Mouse (Mus musculus): Measurements from ENCODE around the gene Cenps. TPM values are rescaled to one million over a fixed set of nuclear protein-coding genes. Genes with fewer than 3 reads are reported as not detected.
A peak's percentile ranks its signal among the peaks of the same experiment; 100 is the strongest.

The Cenps gene
- 37.0 and 37.1 TPM in 2 replicates for polyA plus RNA-seq (2014; fragmentation: Nextera tagmentation; extraction: Ambion mirVana)

DNA sequence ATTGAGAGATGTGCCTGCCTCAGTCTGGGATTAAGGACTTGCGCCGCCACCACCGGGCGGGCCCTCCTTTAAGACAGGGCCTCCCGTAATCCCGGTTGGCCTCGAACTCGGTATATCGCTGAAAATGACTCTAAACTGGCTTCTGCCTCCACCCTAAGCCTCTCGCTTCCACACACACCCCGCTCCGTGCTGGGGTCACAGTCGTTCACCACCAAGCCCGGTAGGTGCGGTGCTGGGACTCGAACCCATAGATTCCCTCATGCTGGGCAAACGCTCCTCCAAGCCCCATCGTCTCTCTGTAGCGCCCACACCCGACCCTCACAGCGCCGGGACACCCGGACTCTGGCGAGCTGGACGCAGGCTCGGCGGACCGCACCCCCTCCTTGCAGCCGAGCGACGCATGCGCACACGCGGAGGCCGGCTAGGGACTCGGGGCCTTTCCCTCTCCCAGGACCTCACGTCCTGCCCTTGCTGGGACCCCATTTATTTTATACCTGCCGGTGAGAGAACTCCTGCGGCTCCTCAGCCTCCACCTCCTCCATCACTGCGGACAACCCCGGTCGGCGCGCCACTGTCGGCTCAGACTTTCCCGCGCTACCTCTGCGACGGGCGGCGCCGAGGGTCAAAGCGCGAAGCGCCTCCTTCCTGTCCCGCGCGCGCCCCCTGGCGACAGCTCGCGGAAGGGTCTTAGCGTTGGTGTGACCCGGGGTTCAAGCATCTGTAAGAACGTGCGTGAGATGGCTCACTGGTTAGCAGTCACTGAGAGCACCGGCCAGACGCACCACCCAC, at the start of gene Cenps:
Cenps (minus strand) TSS at position 648 of the 789 bp plus-strand sequence.
- Histone ChIP-seq H3K36me3 (ENCODE audit: control insufficient read depth, insufficient read depth, low read length) (no peaks in the 10 kb centered on the region), H3K27ac (ENCODE audit: low read depth, low read length) (peak within 1 kb of the TSS; percentile 81), H3K4me1 (replicated peaks; ENCODE audit: control insufficient read depth, insufficient read depth, low read length) (peaks cover 11% of the 10 kb centered on the region), H3K4me3 (ENCODE audit: low read depth, low read length) (peak within 1 kb of the TSS; percentile 55), H3K27me3 (replicated peaks; ENCODE audit: control insufficient read depth, insufficient read depth, low read length) (no peaks in the 10 kb centered on the region), H3K4me2 (peak within 1 kb of the TSS; percentile 73), H3K9me3 (ENCODE audit: control insufficient read depth, low read length) (no peaks in the 10 kb centered on the region), H3K9ac (ENCODE audit: low read depth, low read length) (peak within 1 kb of the TSS; percentile 75)
- peak; percentile 87 for ATAC-seq (replicated peaks; ENCODE audit: low FRiP score)
- DNase-seq (ENCODE audit: low spot score): peak; percentile 97
- under 1% methylated on average over 68 of the region's 68 CpGs for WGBS

DNA sequence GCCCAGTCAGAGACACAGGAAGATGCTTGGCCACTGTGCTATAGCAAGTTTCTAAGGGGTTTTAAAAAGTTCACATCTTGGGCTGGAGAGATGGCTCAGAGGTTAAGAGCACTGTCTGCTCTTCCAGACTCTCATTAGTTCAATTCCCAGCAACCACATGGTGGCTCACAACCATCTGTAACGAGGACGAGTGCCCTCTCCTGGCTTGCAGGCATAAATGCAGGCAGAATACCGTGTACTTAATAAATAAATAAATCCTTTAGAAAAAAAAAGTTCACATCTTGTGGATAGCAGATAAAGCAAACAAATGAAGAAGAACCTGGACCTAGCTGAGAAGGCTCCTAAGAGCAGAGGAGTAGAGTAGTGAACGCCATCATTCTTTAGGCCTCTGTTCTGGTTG, 45.3 kb upstream of the Cenps start:
- ATAC-seq (replicated peaks; ENCODE audit: low FRiP score) (no peak), DNase-seq (ENCODE audit: low spot score) (no peak)
- WGBS: 50% methylated on average over 4 of the region's 4 CpGs
- Histone ChIP-seq H3K4me2 (no peak overlapping the region), H3K36me3 (ENCODE audit: control insufficient read depth, insufficient read depth, low read length) (peaks cover 16% of the 10 kb centered on the region; the same call in 1 of the 2 replicates), H3K9me3 (ENCODE audit: control insufficient read depth, low read length) (no peaks in the 10 kb centered on the region), H3K9ac (ENCODE audit: low read depth, low read length) (no peak overlapping the region), H3K4me3 (ENCODE audit: low read depth, low read length) (no peak overlapping the region), H3K27me3 (replicated peaks; ENCODE audit: control insufficient read depth, insufficient read depth, low read length) (no peaks in the 10 kb centered on the region), H3K4me1 (replicated peaks; ENCODE audit: control insufficient read depth, insufficient read depth, low read length) (peaks cover 3% of the 10 kb centered on the region; the same call in 1 of the 2 replicates), H3K27ac (ENCODE audit: low read depth, low read length) (no peak overlapping the region)

DNA sequence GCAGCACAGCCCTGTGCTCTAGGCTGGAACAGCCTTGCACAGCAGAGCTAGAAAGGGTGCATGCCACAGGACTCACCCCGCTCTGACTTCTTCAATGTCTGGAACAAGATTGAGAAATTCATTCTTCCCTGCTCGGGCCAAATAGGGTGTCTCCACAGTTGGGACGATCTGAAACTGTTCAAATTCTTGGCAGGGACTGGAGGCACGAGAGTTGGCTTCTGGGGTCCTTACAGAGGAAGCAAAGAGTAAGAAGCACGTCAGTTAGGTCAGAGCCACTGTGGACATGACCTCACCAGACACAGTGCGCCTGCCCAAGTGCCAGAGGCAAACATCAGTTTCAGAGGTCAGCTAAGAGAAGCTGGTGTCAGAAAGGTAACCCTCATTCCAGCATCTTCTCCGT, 44.8 kb upstream of the Cenps start:
- 80% methylated on average over 7 of the region's 7 CpGs for WGBS
- Histone ChIP-seq H3K9ac (ENCODE audit: low read depth, low read length) (no peak overlapping the region), H3K4me2 (no peak overlapping the region), H3K4me3 (ENCODE audit: low read depth, low read length) (no peak overlapping the region), H3K9me3 (ENCODE audit: control insufficient read depth, low read length) (no peaks in the 10 kb centered on the region), H3K27me3 (replicated peaks; ENCODE audit: control insufficient read depth, insufficient read depth, low read length) (no peaks in the 10 kb centered on the region), H3K27ac (ENCODE audit: low read depth, low read length) (no peak overlapping the region), H3K4me1 (replicated peaks; ENCODE audit: control insufficient read depth, insufficient read depth, low read length) (peaks cover 3% of the 10 kb centered on the region; the same call in 1 of the 2 replicates), H3K36me3 (ENCODE audit: control insufficient read depth, insufficient read depth, low read length) (peaks cover 16% of the 10 kb centered on the region; the same call in 1 of the 2 replicates)
- ATAC-seq (replicated peaks; ENCODE audit: low FRiP score) (no peak), DNase-seq (ENCODE audit: low spot score) (no peak)

DNA sequence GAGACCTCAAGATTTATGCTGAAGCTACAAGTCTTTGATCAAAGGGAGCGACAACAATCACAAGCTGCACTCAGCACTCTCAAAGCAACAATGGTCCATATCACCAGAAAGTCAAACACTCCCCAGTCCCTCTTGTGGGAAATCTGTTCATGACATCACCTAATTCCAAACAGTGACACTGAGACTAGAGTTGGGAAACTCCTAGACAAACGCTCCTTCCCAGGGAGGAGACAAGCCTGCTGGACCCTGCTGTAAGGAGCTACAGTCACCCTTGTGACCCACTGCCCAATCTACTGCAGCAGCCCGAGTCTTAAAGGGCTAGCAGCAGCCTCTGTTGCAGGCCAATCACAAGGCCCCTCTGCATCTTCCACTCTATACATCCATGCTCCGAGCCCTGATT, 42.1 kb upstream of the Cenps start:
- no peak overlapping the region for H3K4me3 ChIP-seq (ENCODE audit: low read depth, low read length)
- H3K27ac ChIP-seq (ENCODE audit: low read depth, low read length): no peak overlapping the region
- H3K9me3 ChIP-seq (ENCODE audit: control insufficient read depth, low read length): no peaks in the 10 kb centered on the region
- peaks cover 3% of the 10 kb centered on the region; the same call in 1 of the 2 replicates for H3K4me1 ChIP-seq (replicated peaks; ENCODE audit: control insufficient read depth, insufficient read depth, low read length)
- no peak overlapping the region for H3K9ac ChIP-seq (ENCODE audit: low read depth, low read length)
- ATAC-seq (replicated peaks; ENCODE audit: low FRiP score) (no peak), DNase-seq (ENCODE audit: low spot score) (no peak)
- peaks cover 13% of the 10 kb centered on the region; the same call in 1 of the 2 replicates for H3K36me3 ChIP-seq (ENCODE audit: control insufficient read depth, insufficient read depth, low read length)
- no peaks in the 10 kb centered on the region for H3K27me3 ChIP-seq (replicated peaks; ENCODE audit: control insufficient read depth, insufficient read depth, low read length)
- 67% methylated on average over 4 of the region's 4 CpGs for WGBS
- no peak overlapping the region for H3K4me2 ChIP-seq

DNA sequence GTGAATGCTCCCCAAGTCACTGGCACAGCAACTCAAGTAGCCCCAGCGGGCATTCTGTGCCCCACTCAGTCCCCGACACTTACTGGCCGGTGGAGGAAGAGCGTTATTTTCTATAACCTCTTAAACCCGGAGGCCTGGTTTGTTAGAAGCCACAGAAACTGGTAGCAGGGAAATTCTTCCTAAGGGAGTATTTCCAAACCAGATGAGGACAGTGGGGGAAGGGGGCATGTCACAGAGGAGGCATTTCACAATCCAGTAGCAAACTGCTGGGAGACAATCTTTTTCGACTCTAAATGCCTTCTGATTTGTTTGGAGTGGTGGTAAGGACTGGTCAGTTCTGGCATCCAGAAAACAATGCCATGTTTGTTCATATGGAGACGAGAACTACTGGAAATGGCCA, 41.7 kb upstream of the Cenps start:
- DNase-seq (ENCODE audit: low spot score): no peak
- H3K4me2 ChIP-seq: no peak overlapping the region
- no peaks in the 10 kb centered on the region for H3K9me3 ChIP-seq (ENCODE audit: control insufficient read depth, low read length)
- no peak overlapping the region for H3K9ac ChIP-seq (ENCODE audit: low read depth, low read length)
- H3K27ac ChIP-seq (ENCODE audit: low read depth, low read length): peak overlapping the region; percentile 1; the same call in 1 of the 2 replicates
- H3K36me3 ChIP-seq (ENCODE audit: control insufficient read depth, insufficient read depth, low read length): peaks cover 13% of the 10 kb centered on the region; the same call in 1 of the 2 replicates
- ATAC-seq (replicated peaks; ENCODE audit: low FRiP score): no peak
- H3K27me3 ChIP-seq (replicated peaks; ENCODE audit: control insufficient read depth, insufficient read depth, low read length): no peaks in the 10 kb centered on the region
- WGBS: 88% methylated on average over 7 of the region's 7 CpGs
- H3K4me1 ChIP-seq (replicated peaks; ENCODE audit: control insufficient read depth, insufficient read depth, low read length): peaks cover 3% of the 10 kb centered on the region; the same call in 1 of the 2 replicates
- no peak overlapping the region for H3K4me3 ChIP-seq (ENCODE audit: low read depth, low read length)

DNA sequence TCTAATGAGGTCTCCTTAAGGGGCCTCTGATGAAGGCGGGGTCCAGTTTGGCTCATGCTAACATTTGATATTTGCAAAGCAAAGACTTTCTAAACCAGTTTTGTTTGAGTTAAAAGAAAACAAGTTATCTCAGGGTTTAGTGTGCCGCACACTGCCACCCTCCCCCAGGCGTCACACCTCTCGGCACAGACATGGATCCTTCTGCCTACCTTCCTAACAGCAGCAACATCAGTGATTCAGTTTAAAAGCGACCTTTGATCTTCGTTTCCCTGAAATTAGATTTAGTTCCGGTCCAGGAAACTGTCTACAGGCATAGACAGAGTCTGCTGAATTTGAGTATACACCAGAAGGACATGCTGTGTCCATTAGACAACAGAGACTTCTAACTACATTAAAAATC, 40.9 kb upstream of the Cenps start:
- 76% methylated on average over 7 of the region's 7 CpGs for WGBS
- peaks cover 3% of the 10 kb centered on the region; the same call in 1 of the 2 replicates for H3K4me1 ChIP-seq (replicated peaks; ENCODE audit: control insufficient read depth, insufficient read depth, low read length)
- no peaks in the 10 kb centered on the region for H3K9me3 ChIP-seq (ENCODE audit: control insufficient read depth, low read length)
- peaks cover 10% of the 10 kb centered on the region; the same call in 1 of the 2 replicates for H3K36me3 ChIP-seq (ENCODE audit: control insufficient read depth, insufficient read depth, low read length)
- no peaks in the 10 kb centered on the region for H3K27me3 ChIP-seq (replicated peaks; ENCODE audit: control insufficient read depth, insufficient read depth, low read length)
- ATAC-seq (replicated peaks; ENCODE audit: low FRiP score): no peak
- H3K9ac ChIP-seq (ENCODE audit: low read depth, low read length): no peak overlapping the region
- no peak overlapping the region for H3K4me2 ChIP-seq
- H3K27ac ChIP-seq (ENCODE audit: low read depth, low read length): no peak overlapping the region
- no peak for DNase-seq (ENCODE audit: low spot score)
- H3K4me3 ChIP-seq (ENCODE audit: low read depth, low read length): no peak overlapping the region

DNA sequence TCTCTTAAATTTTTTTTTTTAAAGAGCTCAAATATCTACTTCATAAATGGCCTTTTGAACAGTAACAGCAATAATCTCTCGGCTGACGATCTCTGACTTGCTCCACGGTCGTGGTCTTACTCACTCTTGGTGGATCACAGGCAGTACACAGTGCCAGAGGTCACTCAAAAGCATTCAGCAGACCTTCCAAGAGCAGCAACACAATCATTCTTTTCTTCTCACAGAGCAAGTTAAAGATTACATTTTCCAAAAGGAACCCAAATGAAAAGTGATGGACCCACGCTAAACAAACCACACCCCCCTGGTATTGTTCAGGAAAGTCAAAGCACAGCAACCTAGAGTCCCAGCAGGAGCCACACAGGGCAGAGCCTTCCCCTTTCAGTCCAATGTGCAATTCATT, 39.6 kb upstream of the Cenps start:
- Histone ChIP-seq H3K9ac (ENCODE audit: low read depth, low read length) (no peak overlapping the region), H3K4me2 (no peak overlapping the region), H3K4me3 (ENCODE audit: low read depth, low read length) (no peak overlapping the region), H3K9me3 (ENCODE audit: control insufficient read depth, low read length) (no peaks in the 10 kb centered on the region), H3K36me3 (ENCODE audit: control insufficient read depth, insufficient read depth, low read length) (peaks cover 7% of the 10 kb centered on the region; the same call in 1 of the 2 replicates), H3K27me3 (replicated peaks; ENCODE audit: control insufficient read depth, insufficient read depth, low read length) (no peaks in the 10 kb centered on the region), H3K27ac (ENCODE audit: low read depth, low read length) (no peak overlapping the region), H3K4me1 (replicated peaks; ENCODE audit: control insufficient read depth, insufficient read depth, low read length) (peaks cover 6% of the 10 kb centered on the region)
- no peak for ATAC-seq (replicated peaks; ENCODE audit: low FRiP score)
- 81% methylated on average over 5 of the region's 5 CpGs for WGBS
- no peak for DNase-seq (ENCODE audit: low spot score)

DNA sequence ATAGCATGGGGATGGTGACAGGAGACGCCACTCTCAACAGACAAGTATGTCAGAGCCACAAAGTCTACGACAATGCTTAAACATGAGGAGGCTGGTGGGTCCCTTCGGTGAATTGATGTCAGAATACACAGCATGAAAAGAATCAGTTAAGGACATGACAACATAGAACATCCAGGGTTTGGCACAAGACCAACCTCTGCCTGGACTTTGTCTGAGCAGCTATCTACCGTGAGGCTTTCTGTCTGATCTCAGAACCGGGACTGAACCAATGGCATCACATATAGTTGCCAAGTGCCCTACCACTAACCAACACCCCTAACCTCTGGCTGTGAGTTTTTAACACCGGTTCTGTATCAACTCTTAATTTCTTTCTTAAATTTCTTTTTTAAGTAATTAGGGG, 39.2 kb upstream of the Cenps start:
- WGBS: 86% methylated on average over 6 of the region's 6 CpGs
- H3K9ac ChIP-seq (ENCODE audit: low read depth, low read length): no peak overlapping the region
- H3K4me2 ChIP-seq: no peak overlapping the region
- H3K4me3 ChIP-seq (ENCODE audit: low read depth, low read length): no peak overlapping the region
- peaks cover 6% of the 10 kb centered on the region for H3K4me1 ChIP-seq (replicated peaks; ENCODE audit: control insufficient read depth, insufficient read depth, low read length)
- H3K27me3 ChIP-seq (replicated peaks; ENCODE audit: control insufficient read depth, insufficient read depth, low read length): no peaks in the 10 kb centered on the region
- no peak overlapping the region for H3K27ac ChIP-seq (ENCODE audit: low read depth, low read length)
- DNase-seq (ENCODE audit: low spot score) (no peak), ATAC-seq (replicated peaks; ENCODE audit: low FRiP score) (no peak)
- H3K36me3 ChIP-seq (ENCODE audit: control insufficient read depth, insufficient read depth, low read length): peaks cover 7% of the 10 kb centered on the region; the same call in 1 of the 2 replicates
- H3K9me3 ChIP-seq (ENCODE audit: control insufficient read depth, low read length): no peaks in the 10 kb centered on the region

DNA sequence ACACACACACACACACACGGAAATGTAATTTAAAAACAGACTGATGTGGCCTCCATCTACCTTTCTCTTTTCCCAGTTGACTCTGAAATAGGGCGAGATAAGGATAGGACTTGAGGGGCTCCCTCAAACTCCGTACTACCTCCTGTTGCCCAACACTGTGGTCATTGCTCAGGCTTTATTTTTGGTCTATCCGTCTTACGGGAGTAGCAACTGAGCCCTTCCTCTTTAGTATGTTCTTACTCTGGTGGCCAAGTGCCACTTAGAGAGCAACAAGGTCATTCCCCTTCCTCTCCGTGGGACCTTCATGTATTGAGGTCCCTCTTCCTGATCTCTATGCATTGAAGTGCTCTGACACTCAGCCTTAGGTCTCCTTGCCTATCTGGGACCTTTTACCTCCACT, 36.2 kb upstream of the Cenps start:
- H3K4me2 ChIP-seq: no peak overlapping the region
- ATAC-seq (replicated peaks; ENCODE audit: low FRiP score) (no peak), DNase-seq (ENCODE audit: low spot score) (no peak)
- H3K9me3 ChIP-seq (ENCODE audit: control insufficient read depth, low read length): no peaks in the 10 kb centered on the region
- no peaks in the 10 kb centered on the region for H3K27me3 ChIP-seq (replicated peaks; ENCODE audit: control insufficient read depth, insufficient read depth, low read length)
- no peak overlapping the region for H3K9ac ChIP-seq (ENCODE audit: low read depth, low read length)
- 66% methylated on average over 6 of the region's 6 CpGs for WGBS
- H3K27ac ChIP-seq (ENCODE audit: low read depth, low read length): no peak overlapping the region
- H3K4me3 ChIP-seq (ENCODE audit: low read depth, low read length): no peak overlapping the region
- H3K4me1 ChIP-seq (replicated peaks; ENCODE audit: control insufficient read depth, insufficient read depth, low read length): peaks cover 5% of the 10 kb centered on the region
- H3K36me3 ChIP-seq (ENCODE audit: control insufficient read depth, insufficient read depth, low read length): no peaks in the 10 kb centered on the region

Data from liver, embryonic 11.5 days (tissue).